Mouse (Mus musculus) gastrocnemius, postnatal 4 days (tissue): Measurements from ENCODE around the gene Shb. TPM values are rescaled to one million over a fixed set of nuclear protein-coding genes. Genes with fewer than 3 reads are reported as not detected.

ENCODE experiments used
- DNase-seq, 2 experiments: peaks; one replicate each; pipeline ENCODE4 v3.0.0; 2021 to 2022; ENCODE audit warnings: low spot score in 2 of 2, mixed read lengths in 2 of 2
- total RNA-seq, 2 experiments: library from RNA; stranded (reverse); gene quantifications; 2 replicates each; pipeline ENCODE4 v1.2.3; 2021

Gene Shb
- total RNA-seq, 2 experiments from 2014 or later, result 16.8 to 23.5 TPM

- DNase-seq, result no peak
These were observed 108.9 kb downstream of the Shb start for GRCm38 (mm10) chr4:45423406-45423805.

- DNase-seq, result no peak
These were observed 109.6 kb downstream of the Shb start for GRCm38 (mm10) chr4:45422640-45423039.

DNA sequence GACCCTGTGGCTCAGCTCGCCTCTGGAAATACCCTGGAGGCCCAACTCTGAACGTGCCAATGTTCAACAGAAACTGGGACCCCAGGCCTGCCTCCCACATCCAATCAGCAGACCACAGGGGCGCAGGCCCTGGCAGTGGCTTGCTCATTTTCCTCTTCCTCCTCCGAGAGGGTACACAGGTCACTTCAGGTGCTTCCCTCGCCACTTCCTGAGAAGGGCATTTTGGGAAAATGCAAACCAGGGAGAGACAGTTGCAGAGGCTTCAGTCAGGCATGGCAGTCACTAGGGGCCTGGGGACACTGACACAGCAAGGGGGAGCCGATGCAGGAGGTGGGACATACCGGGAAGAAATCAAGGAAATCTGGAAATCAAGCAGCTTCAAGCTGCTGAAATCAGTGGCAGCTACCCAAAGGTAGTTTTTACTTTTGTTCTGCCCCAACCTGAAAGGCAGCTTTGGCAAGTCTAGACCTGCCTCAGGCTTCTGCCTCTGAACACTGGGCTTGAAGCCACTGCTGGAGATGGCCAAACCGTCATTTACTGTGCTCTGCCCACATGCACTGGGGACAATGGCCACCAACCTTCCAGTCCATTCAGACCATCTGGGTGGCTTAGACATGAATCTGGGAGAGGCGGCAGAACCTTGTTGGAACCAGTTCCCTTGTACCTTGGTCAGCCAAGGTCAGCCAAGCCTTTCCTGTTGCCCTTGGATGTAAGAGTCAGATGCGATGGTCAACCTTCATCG lies 110.6 kb downstream of the Shb start:
- no peak for DNase-seq

- DNase-seq, result no peak
These were observed 111.5 kb downstream of the Shb start for GRCm38 (mm10) chr4:45420733-45421132.

DNA sequence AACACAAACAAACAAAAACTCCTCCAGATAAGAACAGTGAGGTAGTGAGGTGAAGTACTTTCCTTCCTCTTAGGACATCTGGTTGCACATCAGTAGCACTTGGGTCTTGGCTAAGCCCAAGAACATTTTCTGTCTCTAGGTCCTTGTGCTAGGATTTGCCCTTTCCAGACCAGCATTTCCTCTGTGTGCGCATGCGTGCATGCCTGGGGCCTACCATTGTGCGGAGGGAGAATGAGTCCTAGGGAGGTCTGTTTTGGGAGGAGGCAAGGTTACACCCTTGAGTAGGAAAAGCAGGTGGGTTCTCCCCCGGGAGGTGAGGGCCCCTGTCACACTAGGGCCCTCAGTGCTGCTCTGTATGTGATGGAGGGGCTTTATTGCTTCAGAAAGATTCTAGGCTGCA lies 113.2 kb downstream of the Shb start:
- no peak for DNase-seq

GRCm38 (mm10) chr4:45418229-45418950 lies 113.9 kb downstream of the Shb start:
- DNase-seq, result peak in 1 of 2 experiments; percentile 46

- no peak for DNase-seq
These were observed 116.0 kb downstream of the Shb start for GRCm38 (mm10) chr4:45416314-45416713.

DNA sequence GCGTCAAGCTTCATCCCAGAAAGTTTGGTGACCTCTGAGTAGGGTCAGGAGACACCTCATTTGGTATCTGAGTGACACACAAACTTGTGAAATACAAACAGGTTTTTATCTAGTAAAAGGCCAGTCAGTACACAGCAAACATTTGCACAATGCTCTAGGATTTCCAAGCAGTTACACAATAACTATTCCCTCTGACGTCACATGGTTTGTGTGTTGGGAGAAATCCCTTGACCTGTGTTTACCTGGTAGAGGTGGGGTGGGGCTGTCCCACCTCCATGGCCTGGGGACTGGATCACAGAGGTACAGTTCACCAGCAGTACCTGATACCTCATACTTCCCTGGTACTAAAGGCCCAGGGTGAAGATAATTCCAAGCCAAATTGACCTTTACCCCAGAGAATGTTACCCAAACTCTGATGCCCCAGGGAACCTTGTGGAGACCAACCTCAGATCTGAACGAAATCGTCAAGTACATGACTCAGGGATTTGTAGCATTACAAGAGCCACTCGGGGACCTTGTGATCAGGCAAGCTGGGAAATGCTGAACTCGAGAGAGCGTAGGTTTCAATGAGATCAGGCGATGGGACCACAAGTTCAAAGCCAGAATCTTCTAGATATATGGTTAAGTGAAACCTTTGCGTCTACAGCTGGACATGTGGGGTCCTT lies 118.5 kb downstream of the Shb start:
- no peak for DNase-seq

DNA sequence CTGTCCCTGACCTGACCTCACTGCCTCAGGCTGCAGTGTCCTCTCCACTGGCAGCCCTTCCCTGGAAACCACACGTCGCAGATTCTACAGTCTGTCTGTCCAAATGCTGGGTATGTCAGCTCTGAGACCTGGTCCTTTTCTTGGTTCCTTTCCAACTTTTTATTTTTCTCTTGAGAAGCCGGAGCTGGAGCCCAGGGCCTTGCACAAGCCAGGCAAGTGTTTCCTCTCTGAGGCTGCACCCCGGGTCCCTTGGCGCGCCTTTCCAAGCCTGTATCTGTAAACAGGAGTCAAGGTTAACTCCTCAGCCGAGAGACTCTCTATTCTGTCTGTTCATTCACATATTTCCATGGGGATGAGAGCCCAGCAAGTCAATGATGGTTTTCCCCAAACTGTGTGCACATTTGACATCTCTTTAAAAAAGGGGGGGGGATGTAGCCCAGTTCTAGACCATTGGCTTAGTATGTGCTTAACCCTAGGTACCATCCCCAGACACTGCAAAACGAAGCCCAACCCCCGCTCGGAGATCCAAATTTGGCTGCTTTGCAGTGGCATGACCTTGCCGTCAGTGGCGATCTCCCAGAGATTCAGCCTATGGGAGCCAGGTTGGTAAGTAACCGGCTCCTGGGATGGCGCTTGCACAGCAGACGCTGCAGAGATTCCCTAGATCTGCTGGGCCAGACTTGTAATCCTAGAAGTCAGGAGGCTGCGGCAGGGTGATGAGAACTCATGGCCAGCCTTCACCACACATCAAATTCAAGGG lies 119.7 kb downstream of the Shb start:
- no peak for DNase-seq

GRCm38 (mm10) chr4:45411181-45411790 lies 121.0 kb downstream of the Shb start:
- no peak for DNase-seq

- DNase-seq, result peak in 1 of 2 experiments; percentile 62
These were observed 123.0 kb downstream of the Shb start for GRCm38 (mm10) chr4:45409270-45409669.

GRCm38 (mm10) chr4:45408427-45409132 lies 123.7 kb downstream of the Shb start, which contains the start of gene Slc25a51:
Slc25a51 (minus strand) TSS chr4:45408766.
- peak; percentile 76 to 84 for DNase-seq

DNA sequence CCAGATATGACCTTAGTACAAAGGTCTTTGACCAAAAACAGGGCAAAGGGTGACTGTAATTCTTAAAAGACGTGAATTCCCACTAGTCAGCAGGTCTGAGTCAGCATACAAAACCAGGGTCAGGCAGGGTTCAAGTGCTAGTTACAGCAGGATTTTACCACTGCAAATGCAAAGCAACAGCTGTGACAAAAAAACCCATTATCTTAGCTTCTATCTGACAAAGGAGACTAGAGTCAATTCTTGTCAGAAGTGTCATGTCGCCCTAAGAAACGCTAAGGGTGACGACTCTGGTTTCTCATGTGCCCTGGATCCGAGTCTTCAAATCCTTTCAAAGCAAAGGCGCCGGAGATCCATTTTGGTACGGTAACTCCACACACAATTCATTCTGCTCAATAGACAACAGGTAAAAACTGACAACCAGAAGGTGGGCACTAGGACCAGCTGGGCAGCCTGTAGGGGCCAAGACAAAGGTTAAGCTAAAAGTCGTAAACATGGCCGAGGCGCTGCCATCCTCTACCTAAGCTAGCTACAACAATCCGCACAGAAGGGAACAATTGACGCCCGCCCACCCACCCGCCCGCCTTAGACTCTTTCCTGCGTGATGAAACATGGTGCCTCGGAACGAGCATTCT lies 124.5 kb downstream of the Shb start:
- no peak for DNase-seq

- DNase-seq, result no peak
These were observed 125.1 kb downstream of the Shb start for GRCm38 (mm10) chr4:45407001-45407702.

GRCm38 (mm10) chr4:45406397-45406796 lies 125.9 kb downstream of the Shb start:
- DNase-seq, result no peak

GRCm38 (mm10) chr4:45405315-45405714 lies 127.0 kb downstream of the Shb start:
- DNase-seq, result no peak

DNA sequence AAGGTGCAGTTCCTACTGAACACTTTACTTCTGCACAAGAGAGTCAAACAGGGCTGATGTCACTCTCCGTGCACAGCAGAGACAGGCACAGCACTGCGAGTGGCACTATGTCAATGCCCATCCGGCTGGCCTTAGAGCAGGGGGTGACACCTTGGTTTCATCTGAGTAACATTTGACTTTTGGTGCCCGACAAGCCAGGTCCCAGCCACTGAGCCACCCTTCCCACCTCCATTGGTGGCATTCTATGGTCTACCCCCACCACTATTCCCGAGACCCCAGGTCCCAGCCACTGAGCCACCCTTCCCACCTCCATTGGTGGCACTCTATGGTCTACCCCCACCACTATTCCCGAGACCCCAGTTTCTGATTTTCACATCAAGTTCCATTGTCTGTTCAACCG lies 128.2 kb downstream of the Shb start:
- no peak for DNase-seq

DNA sequence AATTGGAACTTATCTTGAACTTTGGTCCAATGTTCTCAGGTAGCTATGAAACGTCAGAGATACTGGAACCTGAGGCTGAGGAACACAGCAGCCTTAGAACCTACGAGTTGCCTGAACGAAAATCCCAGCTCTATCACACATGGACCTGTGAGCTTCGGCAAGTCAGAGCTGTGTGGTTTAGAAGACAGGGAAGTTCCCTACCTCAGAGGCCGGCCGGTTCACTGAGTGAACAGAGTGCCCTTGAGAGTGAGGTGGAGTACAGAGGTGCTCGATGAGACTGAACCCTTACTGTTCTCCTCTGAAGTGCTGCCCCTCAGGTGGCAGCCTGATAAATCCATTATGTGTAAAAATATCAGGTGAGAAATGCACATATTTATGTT lies 128.8 kb downstream of the Shb start:
- DNase-seq, result no peak

- DNase-seq, result no peak
These were observed 129.3 kb downstream of the Shb start for GRCm38 (mm10) chr4:45402878-45403498.
